Mouse (Mus musculus): ENCODE measurements around the gene Mex3b. TPM values are rescaled to one million over a fixed set of nuclear protein-coding genes. Genes with fewer than 3 reads are reported as not detected.

Gene Mex3b
- polyA plus RNA-seq (2015; fragmentation: Nextera tagmentation; extraction: Ambion mirVana), result 50.2 and 51.2 TPM in 2 replicates

- Histone ChIP-seq H3K27ac (replicated peaks) (peak within 1 kb of the TSS; percentile 100), H3K36me3 (peaks cover 17% of the 10 kb centered on the region; the same call in 1 of the 2 replicates), H3K4me2 (replicated peaks) (peak within 1 kb of the TSS; percentile 84), H3K4me3 (peak within 1 kb of the TSS; percentile 98), H3K4me1 (peaks cover 27% of the 10 kb centered on the region), H3K9ac (replicated peaks) (peak within 1 kb of the TSS; percentile 100), H3K9me3 (no peaks in the 10 kb centered on the region), H3K27me3 (no peaks in the 10 kb centered on the region)
- under 1% methylated on average over 85 of the region's 87 CpGs for WGBS
- no peak for ATAC-seq (replicated peaks)
These were observed at the start of gene Mex3b for GRCm38 (mm10) chr7:82867271-82868121. Gene Mex3b (plus strand): TSS chr7:82867333.

DNA sequence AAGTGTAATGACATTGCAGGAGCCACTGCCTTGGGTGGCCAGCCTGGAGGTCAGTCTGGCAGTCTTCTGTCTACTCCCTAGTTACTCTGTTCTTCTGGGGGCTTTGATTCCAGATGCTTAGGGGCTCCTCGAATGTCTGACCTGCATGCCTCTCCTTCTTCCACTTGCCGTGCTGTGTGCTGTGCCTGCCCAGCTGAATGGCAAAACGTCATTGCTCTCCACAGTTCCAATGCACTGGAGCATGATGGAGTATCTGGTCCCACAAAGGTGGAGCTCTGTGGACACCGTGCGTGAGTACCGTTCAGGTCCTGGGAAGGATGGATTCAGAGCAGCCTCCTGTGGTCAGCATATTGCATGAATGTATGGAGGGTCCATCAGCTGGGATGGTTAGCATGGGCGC, 47.6 kb upstream of the Mex3b start:
- no peaks in the 10 kb centered on the region for H3K36me3 ChIP-seq
- WGBS, result 85% methylated on average over 7 of the region's 7 CpGs
- no peaks in the 10 kb centered on the region for H3K9me3 ChIP-seq
- no peak overlapping the region for H3K4me2 ChIP-seq (replicated peaks)
- no peak overlapping the region for H3K4me3 ChIP-seq
- H3K27me3 ChIP-seq, result no peaks in the 10 kb centered on the region
- no peak overlapping the region for H3K27ac ChIP-seq (replicated peaks)
- ATAC-seq (replicated peaks), result no peak
- H3K4me1 ChIP-seq, result no peaks in the 10 kb centered on the region
- H3K9ac ChIP-seq (replicated peaks), result no peak overlapping the region

DNA sequence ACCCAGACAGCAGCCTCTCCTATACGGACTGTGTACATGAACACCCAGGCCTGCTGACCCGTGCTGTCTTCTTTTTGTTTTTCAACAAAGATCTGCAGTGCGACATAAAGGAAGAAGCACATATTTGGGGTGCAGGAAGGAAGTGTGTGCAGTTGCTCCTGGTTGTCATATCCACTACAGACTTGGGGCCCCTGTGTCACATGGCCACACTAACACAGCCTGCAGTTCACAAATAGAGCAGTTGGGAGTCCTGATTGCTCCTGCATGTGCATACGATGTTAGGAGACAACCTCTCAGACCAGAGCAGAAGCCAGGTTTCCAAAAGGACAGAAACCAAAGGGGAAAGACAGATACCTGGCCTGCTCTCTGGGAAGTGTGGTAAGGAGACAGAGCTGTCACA, 46.5 kb upstream of the Mex3b start:
- WGBS, result 72% methylated on average over 4 of the region's 4 CpGs
- H3K4me3 ChIP-seq, result no peak overlapping the region
- no peaks in the 10 kb centered on the region for H3K27me3 ChIP-seq
- H3K4me1 ChIP-seq, result no peaks in the 10 kb centered on the region
- ATAC-seq (replicated peaks), result no peak
- no peaks in the 10 kb centered on the region for H3K36me3 ChIP-seq
- no peak overlapping the region for H3K27ac ChIP-seq (replicated peaks)
- no peak overlapping the region for H3K4me2 ChIP-seq (replicated peaks)
- H3K9me3 ChIP-seq, result no peaks in the 10 kb centered on the region
- H3K9ac ChIP-seq (replicated peaks), result no peak overlapping the region

DNA sequence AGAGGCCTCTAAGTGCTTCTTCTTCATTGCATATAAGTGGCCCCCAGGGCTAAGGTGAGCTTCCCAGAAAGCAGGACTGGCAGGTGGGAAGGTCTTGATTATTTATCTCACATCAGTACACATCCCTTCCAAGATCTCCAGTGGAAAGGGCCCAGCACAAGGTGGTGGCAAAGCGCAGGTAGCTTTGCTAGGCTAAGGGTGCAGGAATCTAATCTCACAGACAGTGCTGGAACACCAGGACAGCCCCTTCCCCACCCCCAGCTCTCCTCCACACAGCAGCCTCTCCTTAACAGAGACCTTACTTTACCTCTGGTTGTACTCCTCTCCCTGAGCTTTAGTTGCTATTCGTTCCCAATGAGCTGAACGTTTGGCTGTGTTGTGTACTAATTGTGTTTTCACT, 45.6 kb upstream of the Mex3b start:
- Histone ChIP-seq H3K9ac (replicated peaks) (no peak overlapping the region), H3K4me1 (no peaks in the 10 kb centered on the region), H3K36me3 (no peaks in the 10 kb centered on the region), H3K4me3 (no peak overlapping the region), H3K4me2 (replicated peaks) (no peak overlapping the region), H3K27me3 (no peaks in the 10 kb centered on the region), H3K9me3 (no peaks in the 10 kb centered on the region), H3K27ac (replicated peaks) (no peak overlapping the region)
- WGBS, result 57% methylated on average over 3 of the region's 3 CpGs
- no peak for ATAC-seq (replicated peaks)

- no peaks in the 10 kb centered on the region for H3K27me3 ChIP-seq
- WGBS, result 43% methylated on average over 1 of the region's 1 CpGs
These were observed 44.6 kb upstream of the Mex3b start for GRCm38 (mm10) chr7:82822528-82822927.

DNA sequence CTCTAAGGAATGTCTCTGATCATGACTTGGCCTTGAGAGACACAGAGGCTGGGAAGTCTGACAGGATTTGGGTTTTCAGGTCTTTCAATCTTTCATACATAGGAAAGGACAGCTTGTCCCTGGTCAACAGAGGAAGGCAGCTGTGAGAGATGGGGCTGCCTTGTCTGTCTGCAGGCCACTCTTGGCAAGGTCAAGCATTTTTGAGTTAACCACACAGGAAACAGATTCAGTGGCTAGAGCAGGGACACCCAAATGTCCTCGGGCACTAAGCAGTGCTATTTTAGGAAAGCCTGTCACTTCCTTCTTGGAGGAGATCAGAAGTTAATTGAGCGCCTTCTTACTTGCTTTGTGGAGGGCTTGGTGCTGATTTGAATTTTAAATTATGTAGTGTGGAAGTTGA, 38.9 kb upstream of the Mex3b start:
- H3K4me3 ChIP-seq, result no peak overlapping the region
- no peak for ATAC-seq (replicated peaks)
- H3K9ac ChIP-seq (replicated peaks), result no peak overlapping the region
- WGBS, result 72% methylated on average over 2 of the region's 2 CpGs
- no peak overlapping the region for H3K27ac ChIP-seq (replicated peaks)
- H3K9me3 ChIP-seq, result no peaks in the 10 kb centered on the region
- no peak overlapping the region for H3K4me2 ChIP-seq (replicated peaks)
- H3K36me3 ChIP-seq, result no peaks in the 10 kb centered on the region
- no peaks in the 10 kb centered on the region for H3K4me1 ChIP-seq
- H3K27me3 ChIP-seq, result no peaks in the 10 kb centered on the region

More at GRCm38 (mm10) chr7:82822528-82822927, 44.6 kb upstream of the Mex3b start:
- Histone ChIP-seq H3K9ac (replicated peaks) (no peak overlapping the region), H3K4me1 (no peaks in the 10 kb centered on the region), H3K36me3 (no peaks in the 10 kb centered on the region), H3K4me2 (replicated peaks) (no peak overlapping the region), H3K9me3 (no peaks in the 10 kb centered on the region), H3K4me3 (no peak overlapping the region), H3K27ac (replicated peaks) (no peak overlapping the region)
- ATAC-seq (replicated peaks), result no peak

DNA sequence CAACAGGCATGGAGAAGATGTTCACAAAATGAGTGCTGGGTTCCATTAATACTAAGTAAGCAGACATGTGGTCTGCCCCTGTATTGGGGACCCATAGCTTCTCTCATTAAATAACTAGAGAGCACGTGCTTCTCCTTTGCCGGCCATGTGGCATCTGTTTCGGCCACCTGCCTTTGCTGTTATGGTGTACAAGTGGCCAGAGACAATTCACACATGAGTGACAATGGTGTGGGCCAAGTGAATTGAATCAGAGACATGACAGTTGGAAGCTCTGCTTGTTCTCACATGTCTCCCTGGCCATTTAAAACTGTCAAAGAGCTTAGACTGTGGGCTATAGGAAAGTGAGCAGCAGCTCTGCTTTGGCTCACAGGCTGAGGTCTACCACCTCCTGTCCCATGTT, 37.6 kb upstream of the Mex3b start:
- H3K4me3 ChIP-seq, result no peak overlapping the region
- H3K4me1 ChIP-seq, result no peaks in the 10 kb centered on the region
- H3K27ac ChIP-seq (replicated peaks), result no peak overlapping the region
- no peak for ATAC-seq (replicated peaks)
- no peaks in the 10 kb centered on the region for H3K27me3 ChIP-seq
- WGBS, result 71% methylated on average over 3 of the region's 3 CpGs
- H3K9me3 ChIP-seq, result no peaks in the 10 kb centered on the region
- H3K9ac ChIP-seq (replicated peaks), result no peak overlapping the region
- H3K4me2 ChIP-seq (replicated peaks), result no peak overlapping the region
- H3K36me3 ChIP-seq, result no peaks in the 10 kb centered on the region

- H3K4me3 ChIP-seq, result no peak overlapping the region
- H3K27me3 ChIP-seq, result no peaks in the 10 kb centered on the region
- no peak for ATAC-seq (replicated peaks)
- H3K4me1 ChIP-seq, result peaks cover 7% of the 10 kb centered on the region; the same call in 1 of the 2 replicates
- no peak overlapping the region for H3K27ac ChIP-seq (replicated peaks)
- no peak overlapping the region for H3K9ac ChIP-seq (replicated peaks)
- no peaks in the 10 kb centered on the region for H3K9me3 ChIP-seq
- 79% methylated on average over 4 of the region's 4 CpGs for WGBS
- no peak overlapping the region for H3K4me2 ChIP-seq (replicated peaks)
- H3K36me3 ChIP-seq, result no peaks in the 10 kb centered on the region
These were observed 32.7 kb upstream of the Mex3b start for GRCm38 (mm10) chr7:82834471-82834870.

DNA sequence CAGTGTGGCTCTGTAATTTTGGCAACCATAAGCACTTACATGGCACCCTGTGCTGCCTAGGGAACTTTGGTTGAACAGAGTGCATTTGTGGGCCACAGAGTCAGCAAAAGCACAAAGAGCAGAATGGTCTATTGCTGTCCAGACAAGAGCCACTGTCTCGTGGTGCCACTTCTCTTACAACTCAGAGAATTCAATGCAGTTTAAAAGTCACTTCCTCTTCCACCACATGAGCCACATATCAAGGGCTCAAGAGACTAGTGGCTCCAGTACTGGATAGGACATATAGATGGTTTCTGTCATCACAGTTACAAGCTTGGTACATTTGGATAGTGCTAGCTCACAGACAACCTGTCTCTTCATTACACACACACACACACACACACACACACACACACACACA, 28.7 kb upstream of the Mex3b start:
- ATAC-seq (replicated peaks), result 0 out of 2 replicates have a peak, but pooled peaks have one; percentile 2

DNA sequence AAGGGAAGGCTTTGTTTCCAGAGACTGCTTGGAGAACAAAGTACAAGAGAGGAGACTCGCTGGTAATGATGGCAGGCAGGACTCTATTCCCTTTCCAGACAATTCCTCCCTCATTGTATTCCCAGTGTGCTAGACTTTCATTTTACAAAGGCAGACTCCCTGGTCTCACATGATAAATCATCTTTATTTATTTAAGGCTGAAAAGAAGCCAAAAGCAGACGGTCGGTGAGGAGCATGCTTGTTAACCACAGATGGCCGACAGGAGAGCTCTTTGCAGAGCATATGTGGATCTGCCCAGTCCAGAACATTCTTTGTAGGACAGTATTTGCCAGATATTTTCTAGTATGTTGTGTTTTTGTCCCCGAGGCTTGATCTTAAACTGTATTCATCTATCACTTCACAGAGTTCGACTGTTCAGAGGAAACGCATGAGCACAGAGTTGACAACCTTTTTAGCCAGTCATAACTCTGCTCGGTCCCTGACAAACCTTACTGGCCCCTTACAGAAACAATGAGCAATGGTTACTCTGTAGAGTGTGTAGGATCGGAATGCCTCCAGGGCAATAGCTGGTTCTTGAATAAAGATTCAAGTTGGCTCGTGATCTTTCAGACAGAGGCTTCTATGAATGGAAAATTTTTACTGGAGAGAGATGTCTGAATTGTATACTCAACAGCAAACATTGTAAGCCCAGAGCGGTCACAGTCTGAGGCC, 28.0 kb upstream of the Mex3b start:
- no peaks in the 10 kb centered on the region for H3K36me3 ChIP-seq
- 50% methylated on average over 11 of the region's 11 CpGs for WGBS
- no peaks in the 10 kb centered on the region for H3K9me3 ChIP-seq
- peaks cover 17% of the 10 kb centered on the region for H3K4me1 ChIP-seq
- peak overlapping the region; percentile 52; the same call in 1 of the 2 replicates for H3K27ac ChIP-seq (replicated peaks)
- peak; percentile 53; the same call in 1 of the 2 replicates for ATAC-seq (replicated peaks)
- H3K4me2 ChIP-seq (replicated peaks), result no peak overlapping the region
- H3K27me3 ChIP-seq, result no peaks in the 10 kb centered on the region
- H3K4me3 ChIP-seq, result no peak overlapping the region
- H3K9ac ChIP-seq (replicated peaks), result no peak overlapping the region

More for the DNA sequence above, 28.7 kb upstream of the Mex3b start:
- Histone ChIP-seq H3K4me3 (no peak overlapping the region), H3K27me3 (no peaks in the 10 kb centered on the region), H3K9ac (replicated peaks) (no peak overlapping the region), H3K36me3 (no peaks in the 10 kb centered on the region), H3K4me2 (replicated peaks) (no peak overlapping the region), H3K9me3 (no peaks in the 10 kb centered on the region), H3K27ac (replicated peaks) (0 out of 2 replicates have a peak overlapping the region, but pooled peaks have one; percentile 52), H3K4me1 (peaks cover 17% of the 10 kb centered on the region)
- 65% methylated on average over 1 of the region's 1 CpGs for WGBS

GRCm38 (mm10) chr7:82842222-82842920, 24.8 kb upstream of the Mex3b start:
- H3K9me3 ChIP-seq, result no peaks in the 10 kb centered on the region
- peak overlapping the region; percentile 15 for H3K4me2 ChIP-seq (replicated peaks)
- peaks cover 17% of the 10 kb centered on the region for H3K4me1 ChIP-seq
- no peaks in the 10 kb centered on the region for H3K27me3 ChIP-seq
- H3K27ac ChIP-seq (replicated peaks), result no peak overlapping the region; the same call in 1 of the 2 replicates
- H3K9ac ChIP-seq (replicated peaks), result no peak overlapping the region
- no peaks in the 10 kb centered on the region for H3K36me3 ChIP-seq
- 23% methylated on average over 10 of the region's 10 CpGs for WGBS
- no peak overlapping the region for H3K4me3 ChIP-seq
- ATAC-seq (replicated peaks), result peak; percentile 41; the same call in 1 of the 2 replicates

DNA sequence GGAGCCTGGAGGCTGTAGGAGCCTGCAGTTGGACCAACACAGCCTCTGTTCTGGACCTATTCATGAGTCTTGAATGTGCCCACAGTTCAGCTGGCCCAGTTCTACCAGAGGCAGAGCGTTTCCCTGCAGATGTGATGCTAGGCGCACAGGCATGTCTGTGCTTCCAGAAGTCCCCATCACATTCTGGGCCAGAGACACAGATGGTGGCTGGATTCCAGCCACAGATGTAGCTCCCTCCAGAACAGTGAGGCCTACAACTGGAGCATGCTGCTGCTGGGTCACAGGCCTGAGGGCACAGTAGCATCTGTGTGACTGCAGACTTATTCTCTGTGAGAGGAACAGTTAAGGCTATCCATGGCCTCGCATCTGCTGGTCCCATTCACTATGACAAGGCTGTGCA, 16.4 kb upstream of the Mex3b start:
- Histone ChIP-seq H3K4me3 (no peak overlapping the region), H3K9me3 (no peaks in the 10 kb centered on the region), H3K9ac (replicated peaks) (no peak overlapping the region), H3K4me1 (peaks cover 5% of the 10 kb centered on the region), H3K27ac (replicated peaks) (no peak overlapping the region), H3K27me3 (no peaks in the 10 kb centered on the region), H3K4me2 (replicated peaks) (no peak overlapping the region), H3K36me3 (no peaks in the 10 kb centered on the region)
- 85% methylated on average over 3 of the region's 3 CpGs for WGBS
- no peak for ATAC-seq (replicated peaks)
